Mouse (Mus musculus) ovary, postnatal 36 days (tissue): ENCODE measurements at regions not wholly inside any gene's neighbourhood (a gene's known extent, or its start where the extent isn't known, plus 50 kb on each side); places are given as distances from the start of the nearest gene placed in this dataset.
"Not testable (repeated sequence)": the region's sequence is repeated elsewhere in the genome, so short reads cannot be mapped to it uniquely, and the experiment has no call there.

Experiments
- DNase-seq: peaks from one replicate; pipeline ENCODE4 v3.0.0; 2022; ENCODE audit warnings: low spot score, mixed read lengths

- no peak for DNase-seq
These were observed 176.6 kb downstream of the Lyplal1 start for GRCm38 (mm10) chr1:185940511-185940910.

GRCm38 (mm10) chr1:185951163-185951562, 165.9 kb downstream of the Lyplal1 start:
- DNase-seq: no peak

DNA sequence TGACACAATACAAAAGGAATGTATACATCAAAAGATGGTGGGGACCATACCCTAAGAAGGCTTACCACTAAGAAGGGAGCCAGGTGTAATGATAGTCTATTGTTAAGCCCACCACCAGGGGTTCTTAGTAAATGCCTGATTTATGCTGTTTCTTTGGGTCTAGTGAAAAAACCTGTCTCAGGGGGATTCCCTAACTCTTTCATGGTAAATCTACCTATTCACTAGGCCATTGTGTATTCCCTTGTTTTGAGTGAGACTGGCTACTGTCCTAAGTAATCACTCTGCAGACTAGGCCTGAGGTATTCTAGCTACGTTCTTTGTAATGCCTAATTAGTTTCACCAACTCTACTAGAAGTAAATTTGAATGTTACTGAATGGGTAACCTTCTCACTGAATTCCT, 161.3 kb downstream of the Lyplal1 start:
- DNase-seq: not testable (repeated sequence)

DNA sequence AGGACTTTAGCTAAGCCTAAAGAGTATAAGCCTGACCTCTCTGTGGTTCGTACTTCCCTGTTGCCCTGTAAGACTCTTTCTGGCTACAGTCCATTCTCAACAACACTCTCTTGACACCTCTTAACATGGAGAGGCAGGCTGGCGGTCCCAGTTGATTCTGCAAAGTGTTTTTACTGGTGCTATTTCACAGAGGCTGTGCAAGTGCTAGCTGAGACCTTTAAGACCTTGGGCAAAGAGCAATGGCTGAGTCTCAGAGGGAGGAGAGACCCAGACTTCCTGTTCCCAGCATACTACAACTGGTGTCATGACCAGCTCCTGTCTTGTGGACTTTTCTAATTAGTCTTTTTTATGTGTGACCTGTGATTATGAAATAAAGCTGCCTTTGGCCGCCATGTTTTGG, 159.6 kb downstream of the Lyplal1 start:
- no peak for DNase-seq

- no peak for DNase-seq
These were observed 158.8 kb downstream of the Lyplal1 start for GRCm38 (mm10) chr1:185958276-185958675.

DNA sequence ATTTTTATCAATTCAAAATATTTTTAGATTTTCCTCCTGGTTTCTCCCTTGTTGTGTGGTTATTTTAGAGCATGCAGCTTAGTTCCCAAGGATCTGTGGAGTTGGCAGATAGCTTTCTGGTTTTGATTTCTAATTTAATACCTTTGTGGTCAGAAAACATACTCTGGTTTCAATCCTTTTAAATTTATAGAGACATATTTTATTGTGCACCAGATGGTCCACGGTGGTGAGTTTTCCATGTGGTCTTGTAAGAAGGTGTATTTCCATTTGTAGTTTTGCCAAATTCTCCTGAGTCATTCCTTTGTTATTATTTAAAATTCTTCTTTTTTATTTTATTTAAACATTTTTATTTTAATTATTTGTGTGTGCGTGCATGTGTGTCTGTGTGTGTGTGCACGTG, 154.5 kb downstream of the Lyplal1 start:
- DNase-seq: no peak

DNA sequence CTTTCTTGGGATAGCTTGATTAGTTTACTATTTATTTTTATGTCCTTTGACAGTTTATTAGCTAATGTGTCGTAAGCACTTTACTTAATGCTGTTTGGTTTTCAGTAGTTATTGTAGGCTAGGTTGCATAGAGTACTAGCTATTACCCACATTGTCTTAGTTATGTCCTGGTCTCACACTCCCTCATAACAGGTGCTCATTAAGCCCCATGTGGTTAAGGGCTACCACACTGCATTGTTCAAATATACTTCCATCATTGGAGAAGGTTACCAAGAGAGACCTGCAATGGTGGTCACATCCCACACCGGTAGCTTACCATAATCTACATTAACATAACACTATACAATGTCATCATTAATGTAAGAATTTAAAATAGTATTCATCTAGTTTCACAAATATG, 153.3 kb downstream of the Lyplal1 start:
- no peak for DNase-seq

- DNase-seq: no peak
These were observed 152.7 kb downstream of the Lyplal1 start for GRCm38 (mm10) chr1:185964426-185964825.

DNA sequence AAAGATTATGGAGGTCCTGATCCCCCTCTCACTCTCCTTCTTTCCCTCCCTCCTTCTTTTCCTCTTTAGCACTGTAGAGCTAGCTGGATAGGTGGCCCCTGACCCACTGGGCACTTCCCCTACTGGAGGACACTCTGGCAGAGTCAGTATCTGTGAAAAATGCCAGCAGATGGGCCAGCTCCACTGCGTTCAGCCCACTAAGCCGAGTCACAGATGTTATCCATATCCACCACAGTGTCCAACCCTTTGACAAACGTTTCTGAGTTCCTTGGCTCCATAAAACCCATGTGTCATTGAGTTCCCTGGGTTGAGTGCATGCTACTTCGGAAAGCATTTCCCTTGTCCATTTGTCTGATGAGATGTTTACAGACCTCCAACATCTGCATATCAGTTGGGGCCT, 149.9 kb downstream of the Lyplal1 start:
- no peak for DNase-seq

GRCm38 (mm10) chr1:185967816-185968215, 149.3 kb downstream of the Lyplal1 start:
- DNase-seq: no peak

DNA sequence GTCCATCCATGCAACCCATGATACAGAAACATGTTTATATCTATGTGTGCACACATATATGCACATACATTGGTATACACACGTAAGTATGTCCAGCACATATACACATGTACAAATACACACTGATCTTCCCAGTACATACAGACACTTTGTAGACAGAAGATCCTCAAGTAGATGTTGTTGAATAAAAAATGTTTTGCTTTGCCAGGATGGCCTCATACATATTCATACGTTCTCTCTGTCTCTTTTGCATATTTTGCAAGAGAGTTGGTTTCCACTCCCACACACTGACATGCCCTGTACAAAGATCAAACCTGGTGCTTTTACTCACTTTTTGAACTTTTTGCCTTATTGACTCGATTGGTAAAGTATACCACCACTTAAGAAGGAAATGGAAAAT, 148.5 kb downstream of the Lyplal1 start:
- no peak for DNase-seq

- DNase-seq: peak; percentile 4
These were observed 147.9 kb downstream of the Lyplal1 start for GRCm38 (mm10) chr1:185969231-185969630.

DNA sequence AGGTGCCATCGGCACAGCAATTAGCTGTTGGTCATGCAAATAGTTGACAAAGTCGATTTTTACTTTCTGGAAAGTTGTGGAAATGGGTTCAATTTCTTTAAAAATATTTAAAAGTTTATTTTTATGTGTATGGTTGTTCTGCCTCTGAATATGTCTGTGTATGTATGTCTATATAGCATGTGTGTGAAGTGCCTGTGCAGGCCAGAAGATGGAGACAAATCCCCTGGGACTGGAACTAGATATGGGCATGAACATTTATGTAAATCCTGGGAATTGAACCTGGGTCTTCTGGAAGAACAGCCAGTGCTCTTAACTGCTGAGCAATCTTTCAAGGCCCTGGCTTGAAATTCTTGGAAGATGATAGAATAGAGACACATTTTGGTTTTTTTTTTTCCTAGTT, 140.0 kb downstream of the Lyplal1 start:
- DNase-seq: no peak

DNA sequence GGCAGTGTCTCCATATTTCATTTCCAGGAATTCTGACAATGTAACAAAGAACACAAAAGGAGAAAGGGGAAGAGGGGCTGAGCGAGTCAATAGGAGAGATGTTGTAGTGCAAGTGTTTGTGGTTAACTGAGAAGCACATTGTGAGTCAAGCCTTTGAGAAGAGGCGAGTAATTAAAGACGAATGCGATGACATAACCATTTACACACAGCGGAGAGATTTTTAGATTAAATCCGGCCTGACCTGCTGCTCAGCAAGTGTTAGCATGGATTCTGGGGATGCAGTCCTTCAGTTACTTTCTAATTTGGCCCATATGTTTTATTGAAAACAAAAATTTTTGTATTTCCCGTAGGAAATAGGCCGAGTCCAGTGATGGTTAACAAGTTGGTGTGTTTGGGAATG, 127.7 kb downstream of the Lyplal1 start:
- DNase-seq: no peak

DNA sequence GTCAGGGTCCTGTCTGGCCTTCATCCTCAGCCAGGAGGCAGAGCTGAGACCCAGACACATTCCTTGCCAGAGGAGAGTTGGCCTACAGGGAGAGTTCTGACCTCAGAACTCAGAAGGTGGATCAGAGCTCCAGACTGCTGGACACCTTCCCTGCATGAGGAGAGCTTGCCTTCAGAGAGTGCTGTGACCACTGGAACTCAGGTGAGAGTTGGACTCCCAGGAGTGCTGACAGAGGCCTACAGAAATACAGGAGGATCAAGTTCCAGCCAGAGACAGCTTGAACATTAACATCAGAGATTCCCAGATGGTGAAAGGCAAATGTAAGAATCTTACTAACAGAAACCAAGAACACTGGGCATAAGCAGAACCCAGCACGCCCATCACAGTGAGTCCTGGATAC, 117.0 kb downstream of the Lyplal1 start:
- not testable (repeated sequence) for DNase-seq

GRCm38 (mm10) chr1:186013413-186013812, 103.7 kb downstream of the Lyplal1 start:
- DNase-seq: no peak

DNA sequence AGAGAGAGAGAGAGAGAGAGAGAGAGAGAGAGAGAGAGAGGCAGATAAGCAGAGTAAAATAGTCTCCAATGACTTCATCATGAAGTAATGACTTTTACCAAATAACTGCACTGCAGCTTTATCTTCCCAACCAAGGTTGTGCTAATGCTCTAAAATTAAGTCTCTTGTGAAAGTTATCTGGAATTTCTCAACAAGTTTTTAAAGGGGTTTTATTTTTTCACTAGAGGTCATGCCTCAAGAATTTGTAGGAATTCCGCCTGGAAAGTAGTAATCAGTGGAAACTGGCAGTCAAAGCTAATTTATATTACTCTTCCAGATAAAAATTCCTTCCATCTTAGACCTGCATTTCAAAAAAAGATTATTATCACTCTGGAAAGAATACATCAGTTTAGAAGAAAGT, 102.9 kb downstream of the Lyplal1 start:
- no peak for DNase-seq

DNA sequence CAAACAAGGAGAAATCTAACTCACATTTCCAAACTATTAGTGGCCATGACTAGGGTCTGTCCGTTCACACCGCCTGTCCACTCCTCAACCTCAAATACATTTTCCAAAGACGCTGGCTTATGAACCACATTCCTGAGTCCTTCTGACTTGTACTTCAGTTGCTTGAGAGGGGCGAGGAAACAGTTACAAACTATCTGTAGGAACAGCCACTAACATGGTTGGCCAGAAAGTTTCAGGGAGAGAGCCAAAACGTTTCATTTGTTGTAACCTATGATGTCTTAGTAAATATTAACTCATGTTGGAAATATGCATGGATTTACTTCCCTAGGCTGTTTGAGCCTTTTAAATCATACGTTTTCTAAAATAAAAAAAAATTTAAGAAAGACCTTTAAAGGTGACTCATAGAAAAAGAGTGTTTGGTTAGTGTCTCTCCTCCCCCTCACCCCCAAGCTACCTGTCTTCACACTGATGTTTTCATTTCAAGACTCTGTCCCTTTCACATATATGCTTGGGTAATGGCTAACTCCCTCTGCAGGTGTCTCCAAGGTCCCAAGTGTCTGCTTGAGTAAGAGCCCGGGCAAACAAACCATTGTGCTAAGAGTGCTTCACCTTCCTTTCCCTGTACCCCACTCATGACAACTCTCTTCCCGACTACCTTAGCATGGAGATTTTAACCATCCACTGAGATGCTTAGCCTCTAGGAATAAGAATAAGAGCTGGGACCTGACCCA, 101.1 kb downstream of the Lyplal1 start:
- DNase-seq: no peak

DNA sequence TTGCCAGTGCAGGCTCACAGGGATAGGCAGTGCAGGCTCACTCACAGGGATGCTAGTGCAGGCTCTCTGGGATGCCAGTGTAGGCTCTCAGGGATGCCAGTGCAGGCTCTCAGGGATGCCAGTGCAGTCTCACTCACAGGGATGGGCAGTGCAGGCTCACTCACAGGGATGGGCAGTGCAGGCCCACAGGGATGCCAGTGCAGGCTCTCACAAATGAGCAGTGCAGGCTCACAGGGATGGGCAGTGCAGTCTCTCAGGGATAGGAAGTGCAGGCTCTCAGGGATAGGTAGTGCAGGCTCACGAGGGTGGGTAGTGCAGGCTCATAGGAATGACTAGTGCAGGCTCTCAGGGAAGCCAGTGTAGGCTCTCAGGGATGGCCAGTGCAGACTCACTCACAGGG, 99.6 kb downstream of the Lyplal1 start:
- DNase-seq: no peak

GRCm38 (mm10) chr1:186019511-186019910, 97.6 kb downstream of the Lyplal1 start:
- DNase-seq: no peak

DNA sequence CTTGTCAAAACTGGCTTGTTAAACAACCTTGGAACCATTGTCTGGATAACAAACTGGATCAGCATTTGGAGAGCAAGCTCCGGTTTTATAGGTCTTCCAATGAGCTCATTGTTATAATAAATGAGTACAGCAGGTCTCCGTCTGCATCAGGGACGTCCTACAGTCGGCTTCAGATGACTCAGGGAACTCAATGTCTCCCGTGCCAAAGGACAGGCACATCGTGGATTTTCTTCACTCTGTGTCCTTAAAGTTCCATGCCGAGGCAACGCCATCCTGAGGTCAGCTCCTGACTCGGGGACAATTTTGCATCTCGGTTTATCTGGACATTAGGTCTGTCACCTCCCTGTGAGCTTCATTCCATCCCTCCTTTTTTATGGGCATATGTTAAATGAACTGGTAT, 85.2 kb downstream of the Lyplal1 start:
- no peak for DNase-seq

GRCm38 (mm10) chr1:186034443-186034842, 82.7 kb downstream of the Lyplal1 start:
- DNase-seq: no peak
